Mouse (Mus musculus) forebrain, embryonic 12.5 days (tissue): ENCODE data around the gene Plk2. TPM values are rescaled to one million over a fixed set of nuclear protein-coding genes. Genes with fewer than 3 reads are reported as not detected.
"Not testable (repeated sequence)": the region's sequence is repeated elsewhere in the genome, so short reads cannot be mapped to it uniquely, and the experiment has no call there.

Experiments used
- ATAC-seq: fragments of 200-750 bp; cut with Nextera tagmentation; 2 replicates; pipeline ENCODE4 v1.8.0; 2017; ENCODE audit warnings: moderate TSS enrichment; ENCODE audit not compliant: low FRiP score
- H3K27ac ChIP-seq: fragments of 300-500 bp; sonication (generic); 2 replicates; pipeline ENCODE4 v1.5.1; 2016; ENCODE audit warnings: mild to moderate bottlenecking
- H3K27me3 ChIP-seq: fragments of 300-500 bp; sonication (generic); 2 replicates; pipeline ENCODE4 v1.6.1; 2016; ENCODE audit warnings: mild to moderate bottlenecking
- H3K36me3 ChIP-seq: fragments of 300-500 bp; sonication (generic); replicated peaks from 2 replicates; pipeline ENCODE4 v1.6.1; 2016; ENCODE audit warnings: mild to moderate bottlenecking
- H3K4me1 ChIP-seq: fragments of 300-500 bp; sonication (generic); 2 replicates; pipeline ENCODE4 v1.6.1; 2016
- H3K4me2 ChIP-seq: fragments of 300-500 bp; sonication (generic); 2 replicates; pipeline ENCODE4 v1.6.1; 2016; ENCODE audit warnings: mild to moderate bottlenecking, moderate library complexity
- H3K4me3 ChIP-seq: fragments of 300-500 bp; sonication (generic); replicated peaks from 2 replicates; pipeline ENCODE4 v1.5.1; 2016; ENCODE audit warnings: mild to moderate bottlenecking
- H3K9ac ChIP-seq: fragments of 300-500 bp; sonication (generic); 2 replicates; pipeline ENCODE4 v1.6.1; 2016; ENCODE audit warnings: mild to moderate bottlenecking
- H3K9me3 ChIP-seq: fragments of 300-500 bp; sonication (generic); 2 replicates; pipeline ENCODE4 v1.6.1; 2016
- WGBS: fragments of 180-500 bp; shearing (Covaris S2); methylation state at CpG from one replicate; pipeline ENCODE4 v1.1.7; 2016; 5-methylcytosine and 5-hydroxymethylcytosine counted together
- polyA plus RNA-seq: library from polyadenylated mRNA; unstranded; fragments of >200 nt; fragmentation: Nextera tagmentation; extraction: Ambion mirVana; gene quantifications from 2 replicates; pipeline ENCODE4 v1.2.1, GENCODE M21; 2016

Gene Plk2
- polyA plus RNA-seq, 1 experiment from 2014 or later, result 106 TPM

GRCm38 (mm10) chr13:110392631-110393030 lies 2.2 kb upstream of the Plk2 start:
- no peak for ATAC-seq
- WGBS, result 43% methylated on average over 3 of the region's 3 CpGs
- H3K27ac ChIP-seq, result no peak overlapping the region
- peaks cover 9% of the 10 kb centered on the region; the same call in 1 of the 2 replicates for H3K4me1 ChIP-seq
- no peak overlapping the region for H3K9ac ChIP-seq
- H3K36me3 ChIP-seq, result peaks cover 2% of the 10 kb centered on the region
- no peak overlapping the region for H3K4me3 ChIP-seq
- H3K9me3 ChIP-seq, result 0 out of 2 replicates have a peak, but pooled peaks cover 5% of the 10 kb centered on the region
- no peak overlapping the region for H3K4me2 ChIP-seq
- H3K27me3 ChIP-seq, result no peaks in the 10 kb centered on the region

GRCm38 (mm10) chr13:110395179-110395794 lies 441 bp downstream of the Plk2 start:
- H3K27ac ChIP-seq, result peak overlapping the region; percentile 71
- WGBS, result under 1% methylated on average over 41 of the region's 41 CpGs

GRCm38 (mm10) chr13:110395916-110396685 lies 1.3 kb downstream of the Plk2 start:
- H3K27ac ChIP-seq, result peak overlapping the region; percentile 21; the same call in 1 of the 2 replicates
- ATAC-seq, result no peak
- peaks cover 34% of the 10 kb centered on the region for H3K36me3 ChIP-seq
- H3K4me3 ChIP-seq, result peak overlapping the region; percentile 64
- peak overlapping the region; percentile 95 for H3K4me2 ChIP-seq
- 34% methylated on average over 21 of the region's 21 CpGs for WGBS
- H3K27me3 ChIP-seq, result no peaks in the 10 kb centered on the region
- peak overlapping the region; percentile 77 for H3K9ac ChIP-seq
- no peaks in the 10 kb centered on the region for H3K9me3 ChIP-seq
- peaks cover 18% of the 10 kb centered on the region for H3K4me1 ChIP-seq

More at GRCm38 (mm10) chr13:110395179-110395794, 441 bp downstream of the Plk2 start:
- Histone ChIP-seq H3K4me3 (peak overlapping the region; percentile 64), H3K9ac (peak overlapping the region; percentile 77), H3K4me1 (peaks cover 18% of the 10 kb centered on the region), H3K27me3 (no peaks in the 10 kb centered on the region), H3K9me3 (no peaks in the 10 kb centered on the region), H3K4me2 (peak overlapping the region; percentile 95), H3K36me3 (peaks cover 26% of the 10 kb centered on the region)
- ATAC-seq, result peak; percentile 22

- ATAC-seq, result no peak
- Histone ChIP-seq H3K9ac (no peak overlapping the region), H3K4me1 (peaks cover 18% of the 10 kb centered on the region), H3K36me3 (peaks cover 35% of the 10 kb centered on the region), H3K4me3 (peak overlapping the region; percentile 13; the same call in 1 of the 2 replicates), H3K4me2 (0 out of 2 replicates have a peak overlapping the region, but pooled peaks have one; percentile 3), H3K27me3 (no peaks in the 10 kb centered on the region), H3K9me3 (no peaks in the 10 kb centered on the region), H3K27ac (peak overlapping the region; percentile 31; the same call in 1 of the 2 replicates)
- WGBS, result 90% methylated on average over 8 of the region's 8 CpGs
Observed at GRCm38 (mm10) chr13:110397750-110398149, 2.9 kb downstream of the Plk2 start.

- no peak overlapping the region for H3K4me3 ChIP-seq
- peaks cover 35% of the 10 kb centered on the region for H3K36me3 ChIP-seq
- no peaks in the 10 kb centered on the region for H3K27me3 ChIP-seq
- peak overlapping the region; percentile 3; the same call in 1 of the 2 replicates for H3K4me2 ChIP-seq
- 77% methylated on average over 24 of the region's 24 CpGs for WGBS
- ATAC-seq, result no peak
- H3K9ac ChIP-seq, result no peak overlapping the region
- H3K27ac ChIP-seq, result no peak overlapping the region
- H3K4me1 ChIP-seq, result peaks cover 18% of the 10 kb centered on the region
- no peaks in the 10 kb centered on the region for H3K9me3 ChIP-seq
Observed at GRCm38 (mm10) chr13:110398513-110399270, 3.8 kb downstream of the Plk2 start.

- Histone ChIP-seq H3K36me3 (peaks cover 35% of the 10 kb centered on the region), H3K27ac (no peak overlapping the region), H3K9me3 (no peaks in the 10 kb centered on the region), H3K9ac (no peak overlapping the region), H3K4me3 (no peak overlapping the region), H3K4me1 (peaks cover 14% of the 10 kb centered on the region), H3K4me2 (no peak overlapping the region), H3K27me3 (no peaks in the 10 kb centered on the region)
- ATAC-seq, result no peak
- 91% methylated on average over 3 of the region's 3 CpGs for WGBS
Observed at GRCm38 (mm10) chr13:110401443-110401842, 6.6 kb downstream of the Plk2 start.

GRCm38 (mm10) chr13:110401877-110402276 lies 7.0 kb downstream of the Plk2 start:
- no peaks in the 10 kb centered on the region for H3K9me3 ChIP-seq
- no peak overlapping the region for H3K4me2 ChIP-seq
- H3K36me3 ChIP-seq, result peaks cover 35% of the 10 kb centered on the region
- WGBS, result 90% methylated on average over 2 of the region's 2 CpGs
- no peak overlapping the region for H3K9ac ChIP-seq
- H3K27ac ChIP-seq, result no peak overlapping the region
- H3K4me3 ChIP-seq, result no peak overlapping the region
- peaks cover 10% of the 10 kb centered on the region for H3K4me1 ChIP-seq
- H3K27me3 ChIP-seq, result no peaks in the 10 kb centered on the region
- ATAC-seq, result no peak

- Histone ChIP-seq H3K27me3 (no peaks in the 10 kb centered on the region), H3K9ac (no peak overlapping the region), H3K4me1 (no peaks in the 10 kb centered on the region), H3K4me3 (no peak overlapping the region), H3K9me3 (no peaks in the 10 kb centered on the region), H3K4me2 (no peak overlapping the region), H3K36me3 (peaks cover 19% of the 10 kb centered on the region), H3K27ac (no peak overlapping the region)
- WGBS, result 83% methylated on average over 8 of the region's 8 CpGs
- no peak for ATAC-seq
Observed at GRCm38 (mm10) chr13:110404059-110404458, 9.2 kb downstream of the Plk2 start.

- H3K9ac ChIP-seq, ATAC-seq, H3K4me2 ChIP-seq, H3K4me3 ChIP-seq, H3K27me3 ChIP-seq, H3K4me1 ChIP-seq, H3K27ac ChIP-seq, H3K9me3 ChIP-seq: not testable (repeated sequence)
- 93% methylated on average over 5 of the region's 5 CpGs for WGBS
- 0 out of 2 replicates have a peak, but pooled peaks cover 13% of the 10 kb centered on the region for H3K36me3 ChIP-seq
Observed at GRCm38 (mm10) chr13:110404686-110405085, 9.8 kb downstream of the Plk2 start.

- no peak overlapping the region for H3K27ac ChIP-seq
- no peaks in the 10 kb centered on the region for H3K4me1 ChIP-seq
- H3K9ac ChIP-seq, result no peak overlapping the region
- no peak for ATAC-seq
- no peaks in the 10 kb centered on the region for H3K9me3 ChIP-seq
- WGBS, result 80% methylated on average over 5 of the region's 5 CpGs
- 0 out of 2 replicates have a peak, but pooled peaks cover under 1% of the 10 kb centered on the region for H3K36me3 ChIP-seq
- H3K4me2 ChIP-seq, result no peak overlapping the region
- no peaks in the 10 kb centered on the region for H3K27me3 ChIP-seq
- no peak overlapping the region for H3K4me3 ChIP-seq
Observed at GRCm38 (mm10) chr13:110406152-110406551, 11.3 kb downstream of the Plk2 start.

- H3K27ac ChIP-seq, result no peak overlapping the region
- H3K9me3 ChIP-seq, result no peaks in the 10 kb centered on the region
- ATAC-seq, result no peak
- no peaks in the 10 kb centered on the region for H3K4me1 ChIP-seq
- no peaks in the 10 kb centered on the region for H3K36me3 ChIP-seq
- no peak overlapping the region for H3K4me3 ChIP-seq
- H3K27me3 ChIP-seq, result no peaks in the 10 kb centered on the region
- 90% methylated on average over 12 of the region's 12 CpGs for WGBS
- H3K9ac ChIP-seq, result no peak overlapping the region
- no peak overlapping the region for H3K4me2 ChIP-seq
Observed at GRCm38 (mm10) chr13:110412572-110413209, 17.8 kb downstream of the Plk2 start.

GRCm38 (mm10) chr13:110418656-110419055 lies 23.8 kb downstream of the Plk2 start:
- no peak overlapping the region for H3K27ac ChIP-seq
- no peaks in the 10 kb centered on the region for H3K9me3 ChIP-seq
- no peak overlapping the region for H3K4me2 ChIP-seq
- ATAC-seq, result no peak
- no peaks in the 10 kb centered on the region for H3K36me3 ChIP-seq
- no peaks in the 10 kb centered on the region for H3K4me1 ChIP-seq
- no peak overlapping the region for H3K9ac ChIP-seq
- no peaks in the 10 kb centered on the region for H3K27me3 ChIP-seq
- H3K4me3 ChIP-seq, result no peak overlapping the region
- WGBS, result 90% methylated on average over 5 of the region's 5 CpGs
